Mouse (Mus musculus): ENCODE results near the gene Slc10a1. TPM values are rescaled to one million over a fixed set of nuclear protein-coding genes. Genes with fewer than 3 reads are reported as not detected.

The Slc10a1 gene
- polyA plus RNA-seq, 1 experiment = 0.38 TPM

- DNase-seq = no peak
- Histone ChIP-seq H3K4me1 (ENCODE audit: control insufficient read depth, insufficient read depth, low read length) (no peaks in the 10 kb centered on the region), H3K4me3 (ENCODE audit: insufficient read depth, low read depth, low read length) (no peak overlapping the region), H3K27me3 (replicated peaks; ENCODE audit: control insufficient read depth, insufficient read depth, low read length) (no peaks in the 10 kb centered on the region; the same call in 1 of the 2 replicates), H3K36me3 (ENCODE audit: control insufficient read depth, insufficient read depth, low read length) (no peaks in the 10 kb centered on the region), H3K27ac (ENCODE audit: insufficient read depth, low read depth, low read length) (no peak overlapping the region)
- TF ChIP-seq CTCF (conservative IDR thresholded peaks at IDR 0.05; ENCODE audit: insufficient read depth, insufficient read length, low read depth, low read length) (no peak), POLR2A (IDR thresholded peaks at IDR 0.05; ENCODE audit: low read depth, low read length) (no peak)
- 3% methylated on average over 33 of the region's 33 CpGs for WGBS
Measured at GRCm38 (mm10) chr12:80998528-80999221, 30.2 kb upstream of the Slc10a1 start.

GRCm38 (mm10) chr12:80997652-80998051 lies 29.1 kb upstream of the Slc10a1 start:
- H3K4me3 ChIP-seq (ENCODE audit: insufficient read depth, low read depth, low read length) = no peak overlapping the region
- no peaks in the 10 kb centered on the region for H3K4me1 ChIP-seq (ENCODE audit: control insufficient read depth, insufficient read depth, low read length)
- 41% methylated on average over 4 of the region's 4 CpGs for WGBS
- no peak overlapping the region for H3K27ac ChIP-seq (ENCODE audit: insufficient read depth, low read depth, low read length)
- TF ChIP-seq CTCF (conservative IDR thresholded peaks at IDR 0.05; ENCODE audit: insufficient read depth, insufficient read length, low read depth, low read length) = no peak
- TF ChIP-seq POLR2A (IDR thresholded peaks at IDR 0.05; ENCODE audit: low read depth, low read length) = no peak
- no peaks in the 10 kb centered on the region for H3K36me3 ChIP-seq (ENCODE audit: control insufficient read depth, insufficient read depth, low read length)
- no peaks in the 10 kb centered on the region for H3K27me3 ChIP-seq (replicated peaks; ENCODE audit: control insufficient read depth, insufficient read depth, low read length)
- DNase-seq = no peak

GRCm38 (mm10) chr12:80995326-80995725 lies 26.8 kb upstream of the Slc10a1 start:
- WGBS = 88% methylated on average over 4 of the region's 4 CpGs
- Histone ChIP-seq H3K27me3 (replicated peaks; ENCODE audit: control insufficient read depth, insufficient read depth, low read length) (no peaks in the 10 kb centered on the region), H3K4me3 (ENCODE audit: insufficient read depth, low read depth, low read length) (no peak overlapping the region), H3K4me1 (ENCODE audit: control insufficient read depth, insufficient read depth, low read length) (no peaks in the 10 kb centered on the region), H3K27ac (ENCODE audit: insufficient read depth, low read depth, low read length) (no peak overlapping the region), H3K36me3 (ENCODE audit: control insufficient read depth, insufficient read depth, low read length) (no peaks in the 10 kb centered on the region)
- DNase-seq = no peak
- TF ChIP-seq POLR2A (IDR thresholded peaks at IDR 0.05; ENCODE audit: low read depth, low read length) (no peak), CTCF (conservative IDR thresholded peaks at IDR 0.05; ENCODE audit: insufficient read depth, insufficient read length, low read depth, low read length) (no peak)

- Histone ChIP-seq H3K4me3 (ENCODE audit: insufficient read depth, low read depth, low read length) (no peak overlapping the region), H3K27me3 (replicated peaks; ENCODE audit: control insufficient read depth, insufficient read depth, low read length) (no peaks in the 10 kb centered on the region), H3K27ac (ENCODE audit: insufficient read depth, low read depth, low read length) (no peak overlapping the region), H3K4me1 (ENCODE audit: control insufficient read depth, insufficient read depth, low read length) (no peaks in the 10 kb centered on the region), H3K36me3 (ENCODE audit: control insufficient read depth, insufficient read depth, low read length) (no peaks in the 10 kb centered on the region)
- no peak for TF ChIP-seq CTCF (conservative IDR thresholded peaks at IDR 0.05; ENCODE audit: insufficient read depth, insufficient read length, low read depth, low read length)
- TF ChIP-seq POLR2A (IDR thresholded peaks at IDR 0.05; ENCODE audit: low read depth, low read length) = no peak
- 86% methylated on average over 1 of the region's 1 CpGs for WGBS
- DNase-seq = no peak
Measured at GRCm38 (mm10) chr12:80993773-80994172, 25.3 kb upstream of the Slc10a1 start.

GRCm38 (mm10) chr12:80992540-80993122 lies 24.1 kb upstream of the Slc10a1 start:
- DNase-seq = no peak
- TF ChIP-seq CTCF (conservative IDR thresholded peaks at IDR 0.05; ENCODE audit: insufficient read depth, insufficient read length, low read depth, low read length) = no peak; the same call in 1 of the 2 replicates
- no peak for TF ChIP-seq POLR2A (IDR thresholded peaks at IDR 0.05; ENCODE audit: low read depth, low read length)
- Histone ChIP-seq H3K27ac (ENCODE audit: insufficient read depth, low read depth, low read length) (no peak overlapping the region), H3K4me3 (ENCODE audit: insufficient read depth, low read depth, low read length) (no peak overlapping the region), H3K27me3 (replicated peaks; ENCODE audit: control insufficient read depth, insufficient read depth, low read length) (no peaks in the 10 kb centered on the region), H3K36me3 (ENCODE audit: control insufficient read depth, insufficient read depth, low read length) (no peaks in the 10 kb centered on the region), H3K4me1 (ENCODE audit: control insufficient read depth, insufficient read depth, low read length) (no peaks in the 10 kb centered on the region)
- 77% methylated on average over 8 of the region's 8 CpGs for WGBS

- no peak for DNase-seq
- no peaks in the 10 kb centered on the region for H3K36me3 ChIP-seq (ENCODE audit: control insufficient read depth, insufficient read depth, low read length)
- H3K4me3 ChIP-seq (ENCODE audit: insufficient read depth, low read depth, low read length) = no peak overlapping the region
- H3K27me3 ChIP-seq (replicated peaks; ENCODE audit: control insufficient read depth, insufficient read depth, low read length) = no peaks in the 10 kb centered on the region
- no peak for TF ChIP-seq POLR2A (IDR thresholded peaks at IDR 0.05; ENCODE audit: low read depth, low read length)
- TF ChIP-seq CTCF (conservative IDR thresholded peaks at IDR 0.05; ENCODE audit: insufficient read depth, insufficient read length, low read depth, low read length) = no peak
- no peaks in the 10 kb centered on the region for H3K4me1 ChIP-seq (ENCODE audit: control insufficient read depth, insufficient read depth, low read length)
- no peak overlapping the region for H3K27ac ChIP-seq (ENCODE audit: insufficient read depth, low read depth, low read length)
- WGBS = 71% methylated on average over 10 of the region's 10 CpGs
Measured at GRCm38 (mm10) chr12:80991806-80992205, 23.3 kb upstream of the Slc10a1 start.

GRCm38 (mm10) chr12:80990901-80991445 lies 22.5 kb upstream of the Slc10a1 start:
- Histone ChIP-seq H3K36me3 (ENCODE audit: control insufficient read depth, insufficient read depth, low read length) (no peaks in the 10 kb centered on the region), H3K4me3 (ENCODE audit: insufficient read depth, low read depth, low read length) (no peak overlapping the region), H3K27me3 (replicated peaks; ENCODE audit: control insufficient read depth, insufficient read depth, low read length) (no peaks in the 10 kb centered on the region), H3K27ac (ENCODE audit: insufficient read depth, low read depth, low read length) (no peak overlapping the region), H3K4me1 (ENCODE audit: control insufficient read depth, insufficient read depth, low read length) (no peaks in the 10 kb centered on the region)
- DNase-seq = no peak
- 82% methylated on average over 13 of the region's 13 CpGs for WGBS
- TF ChIP-seq CTCF (conservative IDR thresholded peaks at IDR 0.05; ENCODE audit: insufficient read depth, insufficient read length, low read depth, low read length) (no peak), POLR2A (IDR thresholded peaks at IDR 0.05; ENCODE audit: low read depth, low read length) (no peak)

All from kidney, adult 2 months (tissue).